Mouse (Mus musculus) G1E (cell line): ENCODE data around the gene Dnm3. TPM values are rescaled to one million over a fixed set of nuclear protein-coding genes. Genes with fewer than 3 reads are reported as not detected.

Experiments used
- ATAC-seq: 2 replicates; pipeline ENCODE4 v1.8.0; 2016; ENCODE audit warnings: mild to moderate bottlenecking; ENCODE audit not compliant: insufficient number of reproducible peaks, poor library complexity, low FRiP score, severe bottlenecking; ENCODE audit errors: extremely low read depth
- DNase-seq: peaks from one replicate; pipeline ENCODE4 v3.0.0; 2012; ENCODE audit warnings: low spot score
- H3K27me3 ChIP-seq: 2 replicates; pipeline ENCODE4 v1.6.1; 2012; ENCODE audit warnings: mild to moderate bottlenecking, low read length, inconsistent platforms; ENCODE audit not compliant: insufficient read depth
- H3K36me3 ChIP-seq: replicated peaks from 2 replicates; pipeline ENCODE3; 2012; ENCODE audit warnings: mild to moderate bottlenecking, inconsistent platforms
- H3K4me1 ChIP-seq: 2 replicates; pipeline ENCODE4 v1.6.1; 2012; ENCODE audit warnings: low read depth, low read length, inconsistent platforms, mixed read lengths; ENCODE audit not compliant: insufficient read depth
- H3K4me3 ChIP-seq: 2 replicates; pipeline ENCODE4 v1.5.1; 2012; ENCODE audit warnings: low read depth, mild to moderate bottlenecking, inconsistent platforms, low read length, moderate library complexity, mixed read lengths
- H3K9me3 ChIP-seq: replicated peaks from 2 replicates; pipeline ENCODE4 v1.6.1; 2012; ENCODE audit warnings: inconsistent platforms
- CTCF ChIP-seq: IDR thresholded peaks from 2 replicates; pipeline ENCODE4 v1.5.1; 2012; ENCODE audit warnings: low read depth, low read length, inconsistent platforms, mixed read lengths
- GATA1 ChIP-seq: IDR thresholded peaks from 2 replicates; pipeline ENCODE4 v1.6.1; 2012; ENCODE audit warnings: borderline replicate concordance, low read length, inconsistent platforms, mixed read lengths
- GATA2 ChIP-seq: IDR thresholded peaks from 2 replicates; pipeline ENCODE4 v1.6.1; 2012; ENCODE audit warnings: low read depth, low read length, inconsistent platforms, borderline replicate concordance
- POLR2AphosphoS5 ChIP-seq: IDR thresholded peaks from 2 replicates; pipeline ENCODE4 v1.6.1; 2012; ENCODE audit warnings: low read depth, low read length, inconsistent platforms; ENCODE audit not compliant: insufficient replicate concordance
- TAL1 ChIP-seq: conservative IDR thresholded peaks from 2 replicates; pipeline ENCODE4 v1.6.1; 2012; ENCODE audit warnings: low read depth, low read length, inconsistent platforms, mixed read lengths
- polyA plus RNA-seq: library from polyadenylated mRNA; stranded (reverse); fragments of >175 nt; gene quantifications from 2 replicates; pipeline ENCODE4 v1.2.3, GENCODE M21; 2012
- total RNA-seq, 2 experiments: library from RNA; stranded (forward) in 1 of 2; stranded (reverse) in 1 of 2; fragments of 200-1000 nt in 1 of 2; fragments of >200 nt in 1 of 2; fragmentation: Nextera tagmentation in 1 of 2; gene quantifications; 2 replicates each; pipeline ENCODE4 v1.2.3; 2014 to 2017

The Dnm3 gene
- total and polyA plus RNA-seq, 3 experiments: 0.27 to 0.66 TPM; not detected in 1

- H3K4me1 ChIP-seq: no peaks in the 10 kb centered on the region
- H3K36me3 ChIP-seq: no peaks in the 10 kb centered on the region
- no peak for TF ChIP-seq POLR2AphosphoS5
- no peak for TF ChIP-seq GATA2
- TF ChIP-seq TAL1: no peak
- no peak for TF ChIP-seq GATA1
- TF ChIP-seq CTCF: no peak
- H3K9me3 ChIP-seq: no peaks in the 10 kb centered on the region
- H3K27me3 ChIP-seq: peaks cover 8% of the 10 kb centered on the region; the same call in 1 of the 2 replicates
- no peak overlapping the region for H3K4me3 ChIP-seq
- ATAC-seq (no peak), DNase-seq (no peak)
These were observed 397.8 kb downstream of the Dnm3 start for GRCm38 (mm10) chr1:162079989-162080388.

- ATAC-seq: no peak
- Histone ChIP-seq H3K4me1 (no peaks in the 10 kb centered on the region), H3K4me3 (no peak overlapping the region), H3K36me3 (no peaks in the 10 kb centered on the region), H3K9me3 (no peaks in the 10 kb centered on the region), H3K27me3 (peaks cover 8% of the 10 kb centered on the region; the same call in 1 of the 2 replicates)
- no peak for DNase-seq
- TF ChIP-seq GATA1: no peak
These were observed 400.4 kb downstream of the Dnm3 start for GRCm38 (mm10) chr1:162077454-162077853.

- ATAC-seq (no peak), DNase-seq (no peak)
- H3K27me3 ChIP-seq: peaks cover 7% of the 10 kb centered on the region; the same call in 1 of the 2 replicates
- no peaks in the 10 kb centered on the region for H3K4me1 ChIP-seq
- no peak for TF ChIP-seq POLR2AphosphoS5
- no peak for TF ChIP-seq GATA2
- no peak for TF ChIP-seq GATA1
- TF ChIP-seq TAL1: no peak
- TF ChIP-seq CTCF: no peak
- no peak overlapping the region for H3K4me3 ChIP-seq
- H3K9me3 ChIP-seq: no peaks in the 10 kb centered on the region
- no peaks in the 10 kb centered on the region for H3K36me3 ChIP-seq
These were observed 401.2 kb downstream of the Dnm3 start for GRCm38 (mm10) chr1:162076581-162077001.

GRCm38 (mm10) chr1:162075831-162076230 lies 402.0 kb downstream of the Dnm3 start:
- no peak for ATAC-seq
- DNase-seq: no peak
- TF ChIP-seq POLR2AphosphoS5: no peak
- TF ChIP-seq GATA2: no peak
- no peak for TF ChIP-seq TAL1
- TF ChIP-seq CTCF: no peak
- TF ChIP-seq GATA1: no peak
- Histone ChIP-seq H3K4me1 (no peaks in the 10 kb centered on the region), H3K4me3 (no peak overlapping the region), H3K36me3 (no peaks in the 10 kb centered on the region), H3K27me3 (peaks cover 5% of the 10 kb centered on the region; the same call in 1 of the 2 replicates), H3K9me3 (no peaks in the 10 kb centered on the region)

- no peak overlapping the region for H3K4me3 ChIP-seq
- no peaks in the 10 kb centered on the region for H3K36me3 ChIP-seq
- TF ChIP-seq TAL1 (no peak), GATA2 (no peak), GATA1 (no peak), CTCF (no peak), POLR2AphosphoS5 (no peak)
- H3K9me3 ChIP-seq: no peaks in the 10 kb centered on the region
- ATAC-seq (no peak), DNase-seq (no peak)
- H3K27me3 ChIP-seq: peaks cover 5% of the 10 kb centered on the region; the same call in 1 of the 2 replicates
- no peaks in the 10 kb centered on the region for H3K4me1 ChIP-seq
These were observed 402.4 kb downstream of the Dnm3 start for GRCm38 (mm10) chr1:162075416-162075815.

- no peak for DNase-seq
- ATAC-seq: no peak
- TF ChIP-seq TAL1 (no peak), POLR2AphosphoS5 (no peak), GATA2 (no peak), CTCF (no peak), GATA1 (no peak)
- Histone ChIP-seq H3K36me3 (no peaks in the 10 kb centered on the region), H3K4me3 (no peak overlapping the region), H3K4me1 (no peaks in the 10 kb centered on the region), H3K27me3 (peaks cover 3% of the 10 kb centered on the region; the same call in 1 of the 2 replicates), H3K9me3 (no peaks in the 10 kb centered on the region)
These were observed 403.0 kb downstream of the Dnm3 start for GRCm38 (mm10) chr1:162074626-162075410.
